Comparison of ENCODE assay signal across 8 mouse cellular contexts in genomic region chr13:43615194-43615576, GRCm38 (mm10). TPM values are rescaled to one million over a fixed set of nuclear protein-coding genes. Genes with fewer than 3 reads are reported as not detected.
DNase-seq lines count a peak whose midpoint lies in the region; ATAC-seq and TF ChIP-seq lines count a peak whose summit lies in the region.

No protein-coding gene starts in this region.

- TF ChIP-seq CTCF in lung, embryonic 14.5 days (IDR thresholded peaks at IDR 0.05; ENCODE audit: low read depth): no peak
- TF ChIP-seq CTCF in lung, adult 2 months (IDR thresholded peaks at IDR 0.05; ENCODE audit: insufficient read depth, low read length): no peak
- TF ChIP-seq CTCF in embryonic fibroblast, embryonic 13.5 days (IDR thresholded peaks at IDR 0.05; ENCODE audit: borderline replicate concordance, insufficient read depth, low read length): no peak
- no peak for TF ChIP-seq CTCF in stomach, postnatal 0 days (IDR thresholded peaks at IDR 0.05; ENCODE audit: low read depth)

- no peak for ATAC-seq in lung, embryonic 14.5 days (ENCODE audit: insufficient read depth)
- no peak; the same call in 1 of the 2 replicates for ATAC-seq in liver, embryonic 12.5 days
- no peak for ATAC-seq in stomach, postnatal 0 days (ENCODE audit: low FRiP score, low TSS enrichment)

- no peak for DNase-seq in lung, embryonic 14.5 days
- DNase-seq in lung, adult 2 months: no peak
- DNase-seq in stomach, postnatal 0 days (ENCODE audit: low spot score): no peak
- no peak for DNase-seq in left cerebral cortex, postnatal 10 days (ENCODE audit: extremely low spot score in 1 of 2, low spot score in 2 of 2)
- no peak for DNase-seq in embryo, embryonic 9.5 days (ENCODE audit: extremely low spot score)
- no peak for DNase-seq in left cerebral cortex, postnatal 25 days (ENCODE audit: low spot score in 2 of 2)

- TF ChIP-seq POLR2A in lung, adult 2 months (IDR thresholded peaks at IDR 0.05; ENCODE audit: borderline replicate concordance, extremely low read depth, low read depth, low read length): no peak
- TF ChIP-seq POLR2A in embryonic fibroblast, embryonic 13.5 days (IDR thresholded peaks at IDR 0.05; ENCODE audit: low read depth, low read length): no peak

- no peak for TF ChIP-seq EP300 in stomach, postnatal 0 days (optimal IDR thresholded peaks at IDR 0.05)

- no peak overlapping the region for H3K27ac ChIP-seq in lung, embryonic 14.5 days (ENCODE audit: low read depth)
- no peak overlapping the region for H3K27ac ChIP-seq in embryonic fibroblast, embryonic 13.5 days (ENCODE audit: insufficient read depth, low read length)
- H3K27ac ChIP-seq in liver, embryonic 12.5 days: no peak overlapping the region
- no peak overlapping the region for H3K27ac ChIP-seq in stomach, postnatal 0 days (replicated peaks)

- peak overlapping the region; percentile 74 for H3K4me2 ChIP-seq in lung, embryonic 14.5 days
- peak overlapping the region; percentile 75 for H3K4me2 ChIP-seq in liver, embryonic 12.5 days
- peak overlapping the region; percentile 95 for H3K4me2 ChIP-seq in stomach, postnatal 0 days (replicated peaks; ENCODE audit: low read depth)

- peak overlapping the region; percentile 66 for H3K4me3 ChIP-seq in lung, embryonic 14.5 days (ENCODE audit: low read depth, low read length)
- no peak overlapping the region for H3K4me3 ChIP-seq in lung, adult 2 months (replicated peaks; ENCODE audit: extremely low read depth, low read depth, low read length)
- H3K4me3 ChIP-seq in embryonic fibroblast, embryonic 13.5 days (ENCODE audit: insufficient read depth, low read length): peak overlapping the region; percentile 52
- peak overlapping the region; percentile 53 for H3K4me3 ChIP-seq in liver, embryonic 12.5 days
- H3K4me3 ChIP-seq in stomach, postnatal 0 days (ENCODE audit: low read depth, low read length): peak overlapping the region; percentile 61

- 0 out of 2 replicates have a peak, but pooled peaks cover 3% of the 10 kb centered on the region for H3K4me1 ChIP-seq in lung, embryonic 14.5 days (ENCODE audit: insufficient read depth)
- H3K4me1 ChIP-seq in lung, adult 2 months (ENCODE audit: control insufficient read depth, insufficient read depth, low read length): no peaks in the 10 kb centered on the region; the same call in 1 of the 2 replicates
- H3K4me1 ChIP-seq in embryonic fibroblast, embryonic 13.5 days (ENCODE audit: control insufficient read depth, insufficient read depth, low read length): peaks cover 6% of the 10 kb centered on the region
- H3K4me1 ChIP-seq in liver, embryonic 12.5 days: peaks cover 11% of the 10 kb centered on the region
- no peaks in the 10 kb centered on the region for H3K4me1 ChIP-seq in stomach, postnatal 0 days (replicated peaks; ENCODE audit: control insufficient read depth, insufficient read depth)

- H3K9ac ChIP-seq in lung, embryonic 14.5 days: no peak overlapping the region
- H3K9ac ChIP-seq in liver, embryonic 12.5 days: no peak overlapping the region
- no peak overlapping the region for H3K9ac ChIP-seq in stomach, postnatal 0 days (ENCODE audit: low read length)

- no peaks in the 10 kb centered on the region for H3K9me3 ChIP-seq in lung, embryonic 14.5 days (ENCODE audit: low read depth, low read length)
- no peaks in the 10 kb centered on the region for H3K9me3 ChIP-seq in liver, embryonic 12.5 days (replicated peaks)
- H3K9me3 ChIP-seq in stomach, postnatal 0 days (ENCODE audit: control insufficient read depth, low read length): no peaks in the 10 kb centered on the region

- no peaks in the 10 kb centered on the region for H3K36me3 ChIP-seq in lung, embryonic 14.5 days (ENCODE audit: insufficient read depth)
- no peaks in the 10 kb centered on the region for H3K36me3 ChIP-seq in liver, embryonic 12.5 days
- no peaks in the 10 kb centered on the region; the same call in 1 of the 2 replicates for H3K36me3 ChIP-seq in stomach, postnatal 0 days (ENCODE audit: control insufficient read depth, insufficient read depth, low read length)

- H3K27me3 ChIP-seq in lung, embryonic 14.5 days (ENCODE audit: insufficient read depth, low read length): no peaks in the 10 kb centered on the region
- peaks cover 52% of the 10 kb centered on the region for H3K27me3 ChIP-seq in liver, embryonic 12.5 days (replicated peaks)
- H3K27me3 ChIP-seq in stomach, postnatal 0 days (ENCODE audit: control insufficient read depth, insufficient read depth, low read length): no peaks in the 10 kb centered on the region

- intact Hi-C loops in left cerebral cortex, postnatal 10 days (cut with DNase I): loop anchor here (5.0 kb wide), 1 partner anchor 112 kb away; no protein-coding TSS in a partner anchor
- intact Hi-C loops in left cerebral cortex, postnatal 25 days (cut with DNase I): loop anchor here (5.0 kb wide), 1 partner anchor 97 kb away; no protein-coding TSS in a partner anchor

- WGBS in lung, embryonic 14.5 days: 25% methylated on average over 9 of the region's 9 CpGs
- WGBS in lung, adult 2 months: 34% methylated on average over 9 of the region's 9 CpGs
- 8% methylated on average over 9 of the region's 9 CpGs for WGBS in liver, embryonic 12.5 days (ENCODE audit: insufficient replicate concordance)
- WGBS in stomach, postnatal 0 days: 33% methylated on average over 9 of the region's 9 CpGs

RNA-seq across cellular contexts. Expression of gene Rnf182, which starts 0.3 kb away (rescaled TPM):
- 3.6 and 6.4 TPM in 2 replicates for polyA plus RNA-seq in lung, embryonic 14.5 days (2014; fragmentation: Nextera tagmentation; extraction: Ambion mirVana)
- polyA plus RNA-seq in lung, adult 2 months (2012; rRNA removed): 0.07 TPM in 1 of 2 replicates, not detected in the other
- 0.47 TPM in 1 of 2 replicates, not detected in the other for polyA plus RNA-seq in embryonic fibroblast, embryonic 13.5 days (2011; ENCODE audit: insufficient read length, low read depth, missing spikeins)
- 0.19 and 0.20 TPM in 2 replicates for polyA plus RNA-seq in liver, embryonic 12.5 days (2016; fragmentation: Nextera tagmentation; extraction: Ambion mirVana)
- 0.33 and 0.38 TPM in 2 replicates for polyA plus RNA-seq in stomach, postnatal 0 days (2015; fragmentation: Nextera tagmentation; extraction: Ambion mirVana)
- 1 to 10 TPM; 7.1 to 7.2 TPM for total RNA-seq in left cerebral cortex, postnatal 10 days (2021)
- total RNA-seq in left cerebral cortex, postnatal 25 days (2021): 1 to 10 TPM; 6.9 to 7.1 TPM

RNA-seq across cellular contexts. Expression of gene Mcur1, which starts 55.2 kb away (rescaled TPM):
- polyA plus RNA-seq in lung, embryonic 14.5 days (2014; fragmentation: Nextera tagmentation; extraction: Ambion mirVana): 17.3 and 18.9 TPM in 2 replicates
- 23.2 and 24.3 TPM in 2 replicates for polyA plus RNA-seq in lung, adult 2 months (2012; rRNA removed)
- 11.8 and 14.1 TPM in 2 replicates for polyA plus RNA-seq in embryonic fibroblast, embryonic 13.5 days (2011; ENCODE audit: insufficient read length, low read depth, missing spikeins)
- 8.3 and 9.0 TPM in 2 replicates for polyA plus RNA-seq in liver, embryonic 12.5 days (2016; fragmentation: Nextera tagmentation; extraction: Ambion mirVana)
- polyA plus RNA-seq in stomach, postnatal 0 days (2015; fragmentation: Nextera tagmentation; extraction: Ambion mirVana): 15.6 and 18.5 TPM in 2 replicates
- 10 to 100 TPM; 12.1 to 12.2 TPM for total RNA-seq in left cerebral cortex, postnatal 10 days (2021)
- 10 to 100 TPM; 14.2 to 16.9 TPM for total RNA-seq in left cerebral cortex, postnatal 25 days (2021)
